Mouse (Mus musculus) kidney, adult 2 months (tissue): Measurements from ENCODE around the gene Mall. TPM values are rescaled to one million over a fixed set of nuclear protein-coding genes. Genes with fewer than 3 reads are reported as not detected.

Experiments
- DNase-seq: peaks from one replicate; pipeline ENCODE4 v3.0.0; 2021
- H3K27ac ChIP-seq: fragments of 200-500 bp; 2 replicates; pipeline ENCODE4 v1.5.1; 2012; ENCODE audit warnings: low read depth, low read length, control low read depth, inconsistent platforms; ENCODE audit not compliant: insufficient read depth
- H3K27me3 ChIP-seq: fragments of 200-500 bp; replicated peaks from 2 replicates; pipeline ENCODE4 v1.6.1; 2012; ENCODE audit warnings: mild to moderate bottlenecking, moderate library complexity, low read length, inconsistent platforms; ENCODE audit not compliant: control insufficient read depth, insufficient read depth
- H3K36me3 ChIP-seq: fragments of 200-500 bp; 2 replicates; pipeline ENCODE4 v1.6.1; 2012; ENCODE audit warnings: mild to moderate bottlenecking, moderate library complexity, low read length, inconsistent platforms; ENCODE audit not compliant: control insufficient read depth, insufficient read depth
- H3K4me1 ChIP-seq: fragments of 200-500 bp; 2 replicates; pipeline ENCODE4 v1.6.1; 2011; ENCODE audit warnings: low read length; ENCODE audit not compliant: control insufficient read depth, insufficient read depth
- H3K4me3 ChIP-seq: fragments of 200-500 bp; 2 replicates; pipeline ENCODE4 v1.5.1; 2011; ENCODE audit warnings: mild to moderate bottlenecking, low read depth, low read length, control low read depth; ENCODE audit not compliant: insufficient read depth
- CTCF ChIP-seq: fragments of 200-500 bp; conservative IDR thresholded peaks from 2 replicates; pipeline ENCODE4 v1.5.1; 2011; ENCODE audit warnings: low read depth, mild to moderate bottlenecking, control low read depth, low read length, moderate library complexity, mixed read lengths; ENCODE audit not compliant: insufficient read depth, insufficient read length
- POLR2A ChIP-seq: fragments of 200-500 bp; IDR thresholded peaks from one replicate; pipeline ENCODE4 v1.6.1; 2011; ENCODE audit warnings: low read depth, low read length, control low read depth
- WGBS: fragments of 180-500 bp; shearing (Covaris S2); methylation state at CpG from one replicate; pipeline ENCODE4 v1.1.7; 2018; 5-methylcytosine and 5-hydroxymethylcytosine counted together
- polyA plus RNA-seq: library from polyadenylated mRNA; depleted of rRNA; stranded (reverse); fragments of >200 nt; gene quantifications from 2 replicates; pipeline ENCODE4 v1.2.3, GENCODE M21; 2012; rRNA removed

Gene Mall
- polyA plus RNA-seq: 1.3 and 1.8 TPM in 2 replicates

DNA sequence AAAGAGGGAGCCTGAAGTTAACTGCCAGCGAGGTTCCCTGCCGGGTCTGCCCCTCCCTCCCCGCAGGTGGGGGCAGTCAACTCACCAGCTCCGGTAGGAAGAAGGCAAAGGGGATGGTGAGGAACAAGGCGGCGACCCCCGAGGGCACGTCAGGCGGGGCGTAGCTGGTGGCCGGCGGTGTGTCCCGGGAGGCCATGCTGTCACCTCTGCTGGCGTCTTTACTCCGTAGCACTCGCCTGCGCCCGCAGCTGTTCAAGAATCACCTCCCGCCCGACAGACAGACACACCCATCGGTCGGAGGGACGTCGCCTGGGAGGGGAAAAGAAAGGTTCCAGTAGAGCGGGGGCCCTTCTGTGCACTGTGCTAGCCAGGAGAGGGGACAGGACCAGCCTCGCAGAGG, at the start of gene Mall:
Gene Mall, minus strand, starts transcription at position 262 of the 400 bp plus-strand sequence.
- H3K27ac ChIP-seq: no peak within 1 kb of the TSS
- H3K4me3 ChIP-seq: peak within 1 kb of the TSS; percentile 43; the same call in 1 of the 2 replicates

GRCm38 (mm10) chr2:127778451-127778850, 48.7 kb upstream of the Mall start:
- Histone ChIP-seq H3K4me1 (no peaks in the 10 kb centered on the region), H3K36me3 (no peaks in the 10 kb centered on the region; the same call in 1 of the 2 replicates), H3K27ac (no peak overlapping the region), H3K27me3 (no peaks in the 10 kb centered on the region), H3K4me3 (no peak overlapping the region)
- 93% methylated on average over 5 of the region's 5 CpGs for WGBS
- no peak for TF ChIP-seq POLR2A
- no peak for TF ChIP-seq CTCF
- DNase-seq: no peak

More for the DNA sequence above, at the start of gene Mall:
- TF ChIP-seq POLR2A (no peak), CTCF (no peak)
- Histone ChIP-seq H3K27me3 (no peaks in the 10 kb centered on the region), H3K4me1 (0 out of 2 replicates have a peak, but pooled peaks cover 3% of the 10 kb centered on the region), H3K36me3 (no peaks in the 10 kb centered on the region)
- DNase-seq: no peak
- WGBS: 6% methylated on average over 26 of the region's 26 CpGs

DNA sequence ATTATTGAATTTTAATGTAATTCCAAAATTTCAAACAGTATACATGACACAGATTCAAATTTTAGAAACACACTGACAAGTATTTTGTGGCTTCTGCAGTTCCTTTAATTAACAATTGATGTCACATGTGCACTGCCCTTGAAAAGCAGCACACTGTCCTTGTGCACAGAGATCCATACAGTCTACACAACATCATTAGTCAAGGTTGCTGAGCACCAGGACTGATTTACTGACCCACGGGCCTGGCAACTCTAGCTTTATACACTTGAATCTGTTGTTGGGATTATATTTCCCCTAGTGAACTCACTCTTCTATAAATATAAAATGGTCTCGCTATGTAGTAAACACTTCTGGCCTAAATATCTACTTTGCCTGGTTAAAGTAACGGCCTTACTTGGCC, 45.3 kb upstream of the Mall start:
- no peaks in the 10 kb centered on the region for H3K4me1 ChIP-seq
- no peaks in the 10 kb centered on the region for H3K27me3 ChIP-seq
- 55% methylated on average over 3 of the region's 3 CpGs for WGBS
- peak; percentile 14 for DNase-seq
- H3K36me3 ChIP-seq: peaks cover 8% of the 10 kb centered on the region; the same call in 1 of the 2 replicates
- no peak overlapping the region for H3K4me3 ChIP-seq
- H3K27ac ChIP-seq: no peak overlapping the region
- no peak for TF ChIP-seq POLR2A
- no peak for TF ChIP-seq CTCF

- no peaks in the 10 kb centered on the region for H3K4me1 ChIP-seq
- no peak overlapping the region for H3K27ac ChIP-seq
- no peaks in the 10 kb centered on the region for H3K27me3 ChIP-seq
- DNase-seq: no peak
- no peak overlapping the region for H3K4me3 ChIP-seq
- no peak for TF ChIP-seq POLR2A
- no peak for TF ChIP-seq CTCF
- 83% methylated on average over 1 of the region's 1 CpGs for WGBS
- H3K36me3 ChIP-seq: peaks cover 8% of the 10 kb centered on the region; the same call in 1 of the 2 replicates
These were observed 44.8 kb upstream of the Mall start for GRCm38 (mm10) chr2:127774578-127774941.

GRCm38 (mm10) chr2:127773938-127774577, 44.3 kb upstream of the Mall start:
- peaks cover 8% of the 10 kb centered on the region; the same call in 1 of the 2 replicates for H3K36me3 ChIP-seq
- H3K27ac ChIP-seq: no peak overlapping the region
- H3K4me3 ChIP-seq: no peak overlapping the region
- 67% methylated on average over 15 of the region's 15 CpGs for WGBS
- H3K4me1 ChIP-seq: no peaks in the 10 kb centered on the region
- DNase-seq: no peak
- TF ChIP-seq CTCF: no peak
- TF ChIP-seq POLR2A: no peak
- no peaks in the 10 kb centered on the region for H3K27me3 ChIP-seq

- Histone ChIP-seq H3K27me3 (no peaks in the 10 kb centered on the region), H3K27ac (no peak overlapping the region), H3K4me1 (no peaks in the 10 kb centered on the region), H3K4me3 (no peak overlapping the region), H3K36me3 (peaks cover 2% of the 10 kb centered on the region; the same call in 1 of the 2 replicates)
- no peak for DNase-seq
- TF ChIP-seq CTCF (no peak), POLR2A (no peak)
- 94% methylated on average over 5 of the region's 5 CpGs for WGBS
These were observed 31.9 kb upstream of the Mall start for GRCm38 (mm10) chr2:127761587-127761986.

DNA sequence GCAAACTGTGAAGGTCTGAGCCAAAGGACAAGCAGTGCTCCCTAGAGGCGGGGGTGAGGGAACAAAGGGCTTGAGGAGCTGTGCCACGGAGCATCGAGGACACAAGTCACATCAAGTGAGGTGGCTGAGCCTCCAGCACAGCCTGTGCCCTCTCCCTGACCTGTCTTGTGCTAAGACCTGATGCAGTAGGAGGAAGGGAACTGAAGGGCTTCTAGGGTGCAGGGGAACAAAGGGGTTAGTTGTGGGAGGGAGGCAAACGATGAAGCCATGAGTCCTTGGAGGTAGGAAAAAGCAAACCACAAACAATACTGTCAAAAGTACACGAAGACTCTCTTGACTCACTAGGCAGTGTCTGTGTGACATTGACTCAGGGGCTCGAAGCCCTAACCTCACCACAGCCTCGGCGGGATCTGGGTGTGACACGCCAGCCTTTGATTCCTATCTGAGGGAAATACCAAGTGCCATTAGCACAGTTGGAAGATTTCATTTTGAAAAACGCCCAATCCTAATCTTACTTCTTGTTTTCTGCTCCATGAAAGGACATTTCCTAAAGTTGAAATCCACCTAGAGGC, 30.8 kb upstream of the Mall start:
- 79% methylated on average over 10 of the region's 10 CpGs for WGBS
- H3K27me3 ChIP-seq: no peaks in the 10 kb centered on the region
- no peaks in the 10 kb centered on the region for H3K4me1 ChIP-seq
- peaks cover 2% of the 10 kb centered on the region; the same call in 1 of the 2 replicates for H3K36me3 ChIP-seq
- TF ChIP-seq POLR2A: no peak
- no peak for TF ChIP-seq CTCF
- no peak overlapping the region for H3K4me3 ChIP-seq
- no peak for DNase-seq
- no peak overlapping the region for H3K27ac ChIP-seq
